Mouse (Mus musculus) intestine, embryonic 15.5 days (tissue): ENCODE results near the gene Xkr8. TPM values are rescaled to one million over a fixed set of nuclear protein-coding genes. Genes with fewer than 3 reads are reported as not detected.
"Not testable (repeated sequence)": the region's sequence is repeated elsewhere in the genome, so short reads cannot be mapped to it uniquely, and the experiment has no call there.

Experiments used
- ATAC-seq: fragments of 200-750 bp; cut with Nextera tagmentation; 2 replicates; pipeline ENCODE4 v1.8.0; 2017; ENCODE audit warnings: moderate TSS enrichment, moderate library complexity
- H3K27ac ChIP-seq: fragments of 300-500 bp; sonication (generic); 2 replicates; pipeline ENCODE4 v1.5.1; 2015; ENCODE audit warnings: mild to moderate bottlenecking, inconsistent platforms
- H3K27me3 ChIP-seq: fragments of 300-500 bp; sonication (generic); replicated peaks from 2 replicates; pipeline ENCODE4 v1.6.1; 2015; ENCODE audit warnings: inconsistent platforms
- H3K36me3 ChIP-seq: fragments of 300-500 bp; sonication (generic); 2 replicates; pipeline ENCODE4 v1.6.1; 2015; ENCODE audit warnings: inconsistent platforms
- H3K4me1 ChIP-seq: fragments of 300-500 bp; sonication (generic); replicated peaks from 2 replicates; pipeline ENCODE4 v1.6.1; 2015; ENCODE audit warnings: inconsistent platforms
- H3K4me2 ChIP-seq: fragments of 300-500 bp; sonication (generic); replicated peaks from 2 replicates; pipeline ENCODE4 v1.6.1; 2015; ENCODE audit warnings: mild to moderate bottlenecking, inconsistent platforms
- H3K4me3 ChIP-seq: fragments of 300-500 bp; sonication (generic); replicated peaks from 2 replicates; pipeline ENCODE4 v1.5.1; 2015; ENCODE audit warnings: inconsistent platforms
- H3K9ac ChIP-seq: fragments of 300-500 bp; sonication (generic); 2 replicates; pipeline ENCODE4 v1.6.1; 2015; ENCODE audit warnings: inconsistent platforms
- H3K9me3 ChIP-seq: fragments of 300-500 bp; sonication (generic); 2 replicates; pipeline ENCODE4 v1.6.1; 2016; ENCODE audit warnings: inconsistent platforms
- WGBS: fragments of 180-500 bp; shearing (Covaris S2); methylation state at CpG from one replicate; pipeline ENCODE4 v1.1.7; 2015; 5-methylcytosine and 5-hydroxymethylcytosine counted together
- polyA plus RNA-seq: library from polyadenylated mRNA; unstranded; fragments of >200 nt; fragmentation: Nextera tagmentation; extraction: Ambion mirVana; gene quantifications from 2 replicates; pipeline ENCODE4 v1.2.1, GENCODE M21; 2015

The Xkr8 gene
- polyA plus RNA-seq, result 4.0 TPM in 2 replicates

DNA sequence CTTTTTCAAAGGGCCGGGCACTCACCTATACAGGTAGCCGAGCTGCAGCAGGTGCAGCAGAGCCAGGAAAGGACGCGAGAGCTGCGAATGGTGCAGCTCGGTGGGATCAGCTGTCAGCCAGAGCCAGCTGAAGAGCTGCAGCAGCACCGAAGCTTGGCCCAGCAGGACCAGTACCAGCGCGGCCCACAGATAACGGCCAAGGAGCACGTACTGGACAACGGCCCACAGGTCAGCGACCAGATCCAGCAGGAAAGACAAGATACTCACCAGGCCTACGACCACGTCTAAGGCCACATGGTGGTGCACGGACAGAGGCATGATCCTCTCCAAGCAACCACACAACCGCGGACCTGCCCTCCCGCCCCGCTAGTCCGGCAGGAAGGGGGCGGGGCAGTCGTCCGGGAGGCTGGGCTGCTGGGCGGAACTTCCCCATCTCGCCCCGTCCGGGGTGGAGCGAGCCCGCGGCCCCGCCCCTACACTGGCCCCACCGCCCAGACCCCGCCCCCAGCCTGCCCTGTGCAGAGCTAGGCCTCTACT, at the start of gene Xkr8:
Gene Xkr8 (minus strand): TSS at position 399 of the 537 bp plus-strand sequence.
- Histone ChIP-seq H3K9ac (peak within 1 kb of the TSS; percentile 57), H3K4me2 (peak within 1 kb of the TSS; percentile 93), H3K4me1 (peaks cover 9% of the 10 kb centered on the region; the same call in 1 of the 2 replicates), H3K36me3 (no peaks in the 10 kb centered on the region), H3K27ac (peak within 1 kb of the TSS; percentile 18; the same call in 1 of the 2 replicates), H3K9me3 (no peaks in the 10 kb centered on the region), H3K4me3 (peak within 1 kb of the TSS; percentile 53), H3K27me3 (no peaks in the 10 kb centered on the region)
- 1% methylated on average over 34 of the region's 34 CpGs for WGBS
- ATAC-seq, result peak; percentile 99

DNA sequence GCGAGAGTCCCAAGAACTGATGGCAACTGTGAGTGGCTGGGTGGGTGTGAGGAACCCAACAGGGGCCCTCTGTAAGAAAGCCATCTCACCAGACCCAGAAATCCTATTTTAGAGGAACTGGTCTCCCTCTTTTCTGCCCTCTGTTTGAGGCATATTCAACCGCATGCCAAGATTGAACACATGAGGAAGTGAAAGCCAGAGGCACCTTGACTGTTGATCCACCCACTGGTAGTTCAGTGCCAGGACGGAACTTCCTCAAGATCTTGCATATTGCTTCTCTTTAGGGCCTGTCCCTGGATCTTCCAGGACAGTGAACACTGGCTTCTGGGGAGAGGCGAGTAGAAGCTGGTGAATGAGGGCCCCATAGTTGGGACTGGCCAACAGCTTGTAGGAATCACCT, 47.9 kb upstream of the Xkr8 start:
- H3K4me3 ChIP-seq, result no peak overlapping the region
- WGBS, result 89% methylated on average over 4 of the region's 4 CpGs
- no peaks in the 10 kb centered on the region for H3K27me3 ChIP-seq
- no peak overlapping the region for H3K27ac ChIP-seq
- H3K4me1 ChIP-seq, result no peaks in the 10 kb centered on the region
- no peak for ATAC-seq
- H3K9me3 ChIP-seq, result no peaks in the 10 kb centered on the region
- H3K9ac ChIP-seq, result no peak overlapping the region
- H3K36me3 ChIP-seq, result peaks cover 39% of the 10 kb centered on the region
- H3K4me2 ChIP-seq, result no peak overlapping the region

DNA sequence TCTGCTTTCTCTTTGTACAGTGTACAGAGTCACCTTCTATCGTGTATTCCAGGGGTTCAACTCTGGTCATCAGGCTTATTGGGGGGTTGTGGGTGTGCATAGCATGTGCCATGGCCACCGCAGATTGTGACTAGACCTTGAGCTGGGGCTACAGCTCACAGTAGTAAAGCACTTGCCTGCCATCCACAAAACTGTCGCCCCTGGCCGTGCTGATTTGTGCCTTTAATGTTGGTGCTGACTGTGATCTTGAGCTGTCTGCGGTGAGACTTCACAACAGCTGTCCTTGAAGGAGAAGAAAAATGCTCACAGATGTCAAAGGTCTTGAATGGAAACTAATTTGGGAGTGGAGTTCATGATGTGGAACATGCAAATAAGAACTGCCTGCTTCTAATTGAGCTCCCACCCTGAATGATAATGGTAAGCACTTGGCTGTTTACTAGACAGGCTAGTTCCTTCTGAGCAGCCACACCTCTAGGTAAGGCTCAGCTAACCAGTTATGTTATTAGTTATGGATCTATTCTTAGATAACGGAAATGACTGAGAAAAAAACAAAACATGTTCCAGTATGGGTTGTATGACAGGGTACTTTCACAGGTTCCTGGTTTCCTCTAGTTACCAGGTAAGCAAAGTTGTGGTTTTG, 46.3 kb upstream of the Xkr8 start:
- Histone ChIP-seq H3K9me3 (no peaks in the 10 kb centered on the region), H3K27ac (no peak overlapping the region), H3K4me1 (no peaks in the 10 kb centered on the region), H3K27me3 (no peaks in the 10 kb centered on the region), H3K9ac (no peak overlapping the region), H3K4me2 (no peak overlapping the region), H3K36me3 (peaks cover 51% of the 10 kb centered on the region), H3K4me3 (no peak overlapping the region)
- WGBS, result 95% methylated on average over 6 of the region's 6 CpGs
- no peak for ATAC-seq

DNA sequence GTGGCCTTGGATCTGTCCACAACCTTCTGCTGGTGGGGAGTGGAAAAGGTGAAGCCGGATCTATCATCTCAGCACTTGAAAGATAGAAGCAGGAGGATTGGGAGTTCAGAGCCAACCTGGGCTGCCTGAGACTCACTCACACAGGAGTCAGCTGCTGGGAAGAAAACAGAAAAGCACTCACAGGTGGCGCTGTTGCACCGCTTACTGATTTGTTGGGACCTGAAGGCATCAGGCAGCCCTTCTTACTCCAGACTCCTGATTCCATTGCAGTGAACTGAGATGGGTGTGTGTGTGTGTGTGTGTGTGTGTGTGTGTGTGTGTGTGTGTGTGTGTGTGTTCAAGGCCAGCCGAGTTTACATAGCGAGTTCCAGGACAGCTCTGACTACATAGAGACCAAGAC, 44.4 kb upstream of the Xkr8 start:
- Histone ChIP-seq H3K27ac (no peak overlapping the region), H3K36me3 (peaks cover 57% of the 10 kb centered on the region), H3K9ac (no peak overlapping the region), H3K27me3 (no peaks in the 10 kb centered on the region), H3K4me3 (no peak overlapping the region), H3K4me2 (no peak overlapping the region), H3K9me3 (no peaks in the 10 kb centered on the region), H3K4me1 (no peaks in the 10 kb centered on the region)
- ATAC-seq, result no peak
- WGBS, result 81% methylated on average over 5 of the region's 5 CpGs

DNA sequence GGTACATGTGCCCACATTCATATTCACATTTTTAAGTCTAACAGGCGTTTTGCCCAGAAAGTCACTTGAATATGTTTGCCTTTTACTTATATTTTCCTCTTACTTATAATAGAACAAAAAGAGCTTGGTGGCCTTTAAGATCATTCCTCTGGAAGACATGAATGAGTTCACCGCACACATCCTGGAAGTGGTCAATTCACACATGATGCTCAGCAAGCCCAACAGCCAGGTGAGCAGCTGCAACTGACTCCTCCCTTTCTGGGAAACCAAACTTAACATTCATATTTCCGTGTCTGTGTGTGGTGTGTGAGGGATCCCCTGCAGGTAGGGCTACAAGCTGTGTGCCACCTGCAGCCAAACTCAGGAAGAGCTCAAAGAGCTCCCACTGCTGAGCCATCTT, 42.6 kb upstream of the Xkr8 start:
- no peak overlapping the region for H3K27ac ChIP-seq
- H3K4me3 ChIP-seq, result no peak overlapping the region
- peaks cover 65% of the 10 kb centered on the region for H3K36me3 ChIP-seq
- ATAC-seq, result no peak
- no peaks in the 10 kb centered on the region for H3K9me3 ChIP-seq
- WGBS, result 77% methylated on average over 3 of the region's 3 CpGs
- H3K4me2 ChIP-seq, result no peak overlapping the region
- H3K27me3 ChIP-seq, result no peaks in the 10 kb centered on the region
- no peak overlapping the region for H3K9ac ChIP-seq
- H3K4me1 ChIP-seq, result no peaks in the 10 kb centered on the region

DNA sequence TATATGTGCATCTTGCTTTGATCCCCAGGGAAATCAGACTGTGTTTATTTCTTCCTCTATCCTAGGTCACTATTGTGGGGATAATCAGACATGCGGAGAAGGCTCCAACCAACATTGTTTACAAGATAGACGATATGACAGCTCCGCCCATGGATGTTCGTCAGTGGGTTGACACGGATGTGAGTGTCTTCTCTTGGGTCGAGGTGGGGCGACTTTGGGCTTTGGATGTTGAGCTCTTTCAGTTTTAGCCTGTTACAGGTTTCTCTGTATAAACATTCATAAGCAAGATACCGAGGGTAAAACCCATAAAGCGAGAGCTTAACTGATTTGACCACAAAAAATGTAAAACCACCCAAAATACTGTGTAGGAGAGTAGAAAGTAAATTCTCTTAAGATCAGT, 39.4 kb upstream of the Xkr8 start:
- Histone ChIP-seq H3K36me3 (peaks cover 38% of the 10 kb centered on the region), H3K27ac (no peak overlapping the region), H3K4me2 (no peak overlapping the region), H3K4me3 (no peak overlapping the region), H3K9ac (no peak overlapping the region), H3K4me1 (peaks cover 11% of the 10 kb centered on the region), H3K27me3 (no peaks in the 10 kb centered on the region), H3K9me3 (no peaks in the 10 kb centered on the region)
- ATAC-seq, result no peak
- WGBS, result 88% methylated on average over 9 of the region's 9 CpGs

DNA sequence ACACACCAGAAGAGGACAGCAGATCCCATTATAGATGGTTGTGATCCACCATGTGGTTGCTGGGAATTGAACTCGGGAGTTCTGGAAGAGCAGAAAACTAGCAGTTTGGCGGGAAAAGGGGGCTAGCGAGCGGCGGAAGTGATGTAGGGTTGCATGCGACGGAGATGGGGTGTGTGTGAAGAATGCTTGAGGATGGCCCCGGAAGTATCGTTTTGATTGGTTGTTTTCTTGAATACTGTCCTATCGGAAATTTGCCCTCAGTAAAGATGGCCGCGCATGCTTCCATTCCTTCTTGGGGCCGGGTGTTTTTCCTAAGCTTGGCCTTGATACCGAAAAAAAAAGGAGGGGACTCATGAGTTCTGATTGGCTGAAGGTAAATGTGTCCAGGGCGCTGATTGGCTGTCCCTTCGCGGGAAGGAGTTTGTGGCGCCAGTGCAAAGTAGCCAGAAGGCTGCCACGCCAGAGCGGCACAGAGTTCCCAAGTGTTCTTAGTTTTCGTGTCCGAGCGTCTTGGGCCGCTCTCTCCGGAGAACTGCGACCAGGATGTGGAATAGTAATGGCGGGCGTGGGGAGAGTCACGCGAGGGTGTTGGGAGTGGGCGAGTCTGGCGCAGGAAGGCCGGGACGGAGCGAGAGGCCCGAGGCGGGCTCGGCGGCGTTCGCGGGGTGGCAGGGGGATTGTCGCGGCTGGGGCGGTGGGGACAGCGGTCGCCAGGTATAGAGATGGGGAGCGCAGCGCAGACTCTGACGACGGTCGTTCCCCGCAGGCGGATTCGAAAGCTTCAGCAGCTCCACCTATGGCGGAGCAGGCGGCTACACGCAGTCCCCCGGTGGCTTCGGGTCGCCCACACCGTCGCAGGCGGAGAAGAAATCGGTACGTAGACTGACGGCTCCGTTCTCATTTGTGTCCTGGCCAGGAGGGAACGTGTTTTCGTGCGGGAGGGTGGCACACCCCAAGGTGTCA, 35.8 kb upstream of the Xkr8 start, which contains the start of gene Rpa2:
Gene Rpa2 (plus strand): TSS at position 419 of the 963 bp plus-strand sequence.
- Histone ChIP-seq H3K27ac (peak within 1 kb of the TSS; percentile 76), H3K4me3 (peak within 1 kb of the TSS; percentile 86), H3K36me3 (peaks cover 11% of the 10 kb centered on the region; the same call in 1 of the 2 replicates), H3K4me1 (peaks cover 11% of the 10 kb centered on the region), H3K9ac (peak within 1 kb of the TSS; percentile 85), H3K4me2 (peak within 1 kb of the TSS; percentile 80), H3K27me3 (no peaks in the 10 kb centered on the region), H3K9me3 (no peaks in the 10 kb centered on the region)
- under 1% methylated on average over 71 of the region's 71 CpGs for WGBS
- peak; percentile 98 for ATAC-seq

DNA sequence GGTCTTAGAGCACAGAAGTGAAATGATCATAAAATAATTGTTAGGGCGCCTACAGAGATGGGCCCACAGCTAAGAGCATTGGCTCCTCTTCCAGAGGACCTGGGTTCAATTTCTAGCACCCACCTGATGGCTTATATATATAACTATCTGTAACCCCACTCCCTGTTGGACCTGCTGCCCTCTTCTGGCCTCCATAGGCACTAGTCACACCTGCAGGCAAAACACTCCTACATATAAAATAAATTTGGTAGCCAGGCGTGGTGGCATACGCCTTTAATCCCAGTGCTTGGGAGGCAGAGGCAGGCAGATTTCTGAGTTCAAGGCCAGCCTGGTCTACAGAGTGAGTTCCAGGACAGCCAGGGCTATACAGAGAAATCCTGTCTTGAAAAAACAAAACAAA, 30.8 kb upstream of the Xkr8 start:
- WGBS, result 85% methylated on average over 3 of the region's 3 CpGs
- not testable (repeated sequence) for H3K27me3 ChIP-seq, H3K4me1 ChIP-seq, H3K9ac ChIP-seq, H3K4me2 ChIP-seq, H3K36me3 ChIP-seq, H3K4me3 ChIP-seq, ATAC-seq, H3K27ac ChIP-seq, H3K9me3 ChIP-seq

DNA sequence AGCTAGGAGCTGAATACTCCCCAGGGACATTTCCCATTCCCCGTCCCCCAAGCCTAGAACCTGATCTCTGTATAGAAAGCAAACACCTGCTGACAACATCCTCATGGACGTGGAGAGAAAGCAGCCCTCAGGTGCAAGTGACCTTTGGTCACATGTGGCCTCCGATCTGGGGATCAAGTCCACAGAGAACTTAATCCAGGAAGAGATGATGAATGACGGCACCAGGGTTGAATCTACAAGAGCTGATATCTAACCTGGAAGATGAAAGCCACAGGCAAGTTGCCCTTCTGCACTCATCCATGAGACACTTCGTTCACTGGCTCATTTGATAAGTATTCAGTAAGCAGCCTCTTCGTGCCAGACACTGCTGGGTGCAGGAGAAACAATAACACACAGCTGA, 30.3 kb upstream of the Xkr8 start:
- 57% methylated on average over 6 of the region's 6 CpGs for WGBS
- Histone ChIP-seq H3K4me1 (no peaks in the 10 kb centered on the region), H3K9ac (no peak overlapping the region), H3K27me3 (no peaks in the 10 kb centered on the region), H3K9me3 (no peaks in the 10 kb centered on the region), H3K36me3 (no peaks in the 10 kb centered on the region), H3K27ac (no peak overlapping the region), H3K4me3 (no peak overlapping the region), H3K4me2 (no peak overlapping the region)
- ATAC-seq, result peak; percentile 63; the same call in 1 of the 2 replicates

DNA sequence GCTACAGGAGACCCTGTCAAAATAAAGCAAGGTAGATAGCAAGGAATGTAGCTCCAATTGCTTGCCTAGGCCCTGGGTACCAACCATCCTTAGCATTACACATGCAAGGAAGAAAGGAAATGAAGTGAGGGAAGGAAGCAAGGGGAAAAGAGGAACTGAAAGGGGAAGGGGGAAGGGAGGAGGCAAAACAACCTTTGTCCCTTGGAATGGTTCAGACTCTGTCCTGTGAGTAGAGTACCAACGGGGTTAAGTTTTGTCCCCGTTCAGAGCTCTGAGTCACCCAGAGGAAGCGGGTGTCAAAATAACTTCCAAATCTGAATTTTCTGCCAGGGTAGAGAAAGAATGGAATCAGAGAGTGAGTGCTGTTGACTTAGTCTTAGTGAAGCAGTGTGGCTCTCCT, 27.9 kb upstream of the Xkr8 start:
- no peak overlapping the region for H3K9ac ChIP-seq
- H3K36me3 ChIP-seq, result no peaks in the 10 kb centered on the region
- H3K27me3 ChIP-seq, result no peaks in the 10 kb centered on the region
- ATAC-seq, result no peak
- H3K9me3 ChIP-seq, result no peaks in the 10 kb centered on the region
- H3K4me2 ChIP-seq, result no peak overlapping the region
- H3K4me1 ChIP-seq, result 0 out of 2 replicates have a peak, but pooled peaks cover 3% of the 10 kb centered on the region
- H3K4me3 ChIP-seq, result no peak overlapping the region
- H3K27ac ChIP-seq, result no peak overlapping the region
- WGBS, result 58% methylated on average over 3 of the region's 3 CpGs

DNA sequence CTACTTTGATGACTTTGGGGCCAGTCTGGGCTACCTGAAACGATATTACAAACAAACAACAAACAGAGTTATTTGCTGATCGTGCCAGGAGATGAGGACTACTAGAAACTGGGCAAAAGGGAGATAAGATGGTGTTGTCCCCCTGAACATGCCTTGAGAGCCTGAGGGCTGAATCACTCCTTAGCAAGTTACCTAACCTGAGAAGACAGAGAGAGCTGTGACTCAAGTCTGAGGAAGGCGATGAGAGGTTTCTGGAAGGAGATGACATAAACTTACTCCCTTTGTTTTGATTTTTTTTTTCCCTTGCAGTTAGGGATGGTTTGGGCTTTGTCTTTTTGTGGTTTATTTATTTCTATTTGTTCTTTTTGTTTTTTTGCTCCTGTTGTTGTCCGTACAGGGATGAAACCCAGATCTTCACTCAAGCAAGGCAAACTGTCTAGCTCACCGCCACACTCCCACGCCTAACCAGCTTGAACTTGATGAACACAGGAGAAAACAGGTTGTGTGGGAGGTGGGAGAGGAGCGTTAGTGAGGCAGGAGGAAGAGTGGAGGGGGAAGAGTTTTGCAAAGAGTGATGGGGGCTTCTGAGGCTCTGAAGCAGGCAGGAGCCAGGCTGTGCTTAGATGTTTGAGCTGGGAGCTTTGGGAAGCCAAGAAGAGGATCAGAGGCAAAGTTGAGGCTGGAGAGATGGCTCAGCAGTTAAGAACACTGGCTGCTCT, 25.4 kb upstream of the Xkr8 start:
- Histone ChIP-seq H3K27ac (no peak overlapping the region), H3K27me3 (no peaks in the 10 kb centered on the region), H3K9ac (no peak overlapping the region), H3K4me1 (0 out of 2 replicates have a peak, but pooled peaks cover 3% of the 10 kb centered on the region), H3K4me3 (no peak overlapping the region), H3K4me2 (peak overlapping the region; percentile 96; the same call in 1 of the 2 replicates), H3K9me3 (no peaks in the 10 kb centered on the region), H3K36me3 (no peaks in the 10 kb centered on the region)
- 83% methylated on average over 7 of the region's 7 CpGs for WGBS
- no peak for ATAC-seq

DNA sequence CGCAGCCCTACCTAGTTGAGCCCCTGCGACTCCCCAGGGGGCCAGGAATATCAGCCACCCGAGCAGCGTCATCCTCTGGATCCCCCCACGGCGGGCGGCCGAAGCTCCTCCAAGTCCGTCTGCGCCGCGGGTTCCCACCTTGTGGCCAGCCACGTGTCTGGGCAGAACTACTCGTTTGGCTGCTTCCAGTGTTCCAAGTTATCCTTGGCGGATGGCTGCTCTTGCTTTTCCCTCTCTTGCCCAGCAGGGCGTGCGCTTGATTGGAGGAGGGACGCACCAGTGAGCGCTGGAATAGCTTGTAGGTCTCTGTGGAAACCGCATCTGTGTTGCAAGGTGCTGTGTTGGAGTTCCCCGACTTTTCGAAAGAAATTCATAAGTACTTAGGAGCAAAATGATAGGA, 24.6 kb upstream of the Xkr8 start, which contains the start of gene Smpdl3b:
Gene Smpdl3b (minus strand): TSS at position 279 of the 400 bp plus-strand sequence.
- peak within 1 kb of the TSS; percentile 52 for H3K9ac ChIP-seq
- no peaks in the 10 kb centered on the region for H3K27me3 ChIP-seq
- H3K36me3 ChIP-seq, result no peaks in the 10 kb centered on the region
- peak; percentile 92 for ATAC-seq
- H3K4me3 ChIP-seq, result peak within 1 kb of the TSS; percentile 44
- 0 out of 2 replicates have a peak, but pooled peaks cover 3% of the 10 kb centered on the region for H3K4me1 ChIP-seq
- peak within 1 kb of the TSS; percentile 96 for H3K4me2 ChIP-seq
- no peaks in the 10 kb centered on the region for H3K9me3 ChIP-seq
- no peak within 1 kb of the TSS for H3K27ac ChIP-seq
- 2% methylated on average over 22 of the region's 22 CpGs for WGBS
